Mouse (Mus musculus) ES-Bruce4 (cell line): Measurements from ENCODE around the gene Tbcel.

Experiments used
- CTCF ChIP-seq: IDR thresholded peaks from one replicate; pipeline ENCODE4 v1.8.1; 2011; ENCODE audit warnings: low read depth, low read length
- EP300 ChIP-seq: IDR thresholded peaks from 2 replicates; pipeline ENCODE4 v1.6.1; 2011; ENCODE audit warnings: low read depth, low read length; ENCODE audit not compliant: insufficient read depth
- POLR2A ChIP-seq: IDR thresholded peaks from one replicate; pipeline ENCODE4 v1.8.1; 2011; ENCODE audit warnings: low read length; ENCODE audit not compliant: insufficient read depth

- TF ChIP-seq POLR2A (no peak), CTCF (no peak), EP300 (no peak)
These were observed 587 bp downstream of the Tbcel start for GRCm38 (mm10) chr9:42507022-42507421.
